Mouse (Mus musculus): ENCODE measurements at regions not wholly inside any gene's neighbourhood (a gene's known extent, or its start where the extent isn't known, plus 50 kb on each side); places are given as distances from the start of the nearest gene placed in this dataset.

DNA sequence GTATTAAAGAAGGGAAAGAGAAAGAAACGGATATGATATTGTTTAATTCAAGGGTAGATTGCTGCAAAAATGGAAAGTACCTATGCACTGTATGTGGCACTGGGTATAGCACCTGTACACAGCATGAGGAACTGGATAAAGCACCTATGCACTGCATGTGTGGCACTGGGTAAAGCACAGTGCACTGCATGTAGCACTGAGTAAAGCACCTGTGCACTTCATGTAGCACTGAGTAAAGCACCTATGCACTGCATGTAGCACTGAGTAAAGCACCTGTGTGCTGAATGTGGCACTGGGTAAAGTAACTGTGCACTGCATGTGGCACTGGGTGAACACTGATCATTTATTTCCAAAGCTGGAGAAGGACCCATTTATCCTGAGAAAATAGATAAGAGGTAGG is 280.2 kb upstream of the Fam49a start:
- in situ Hi-C loops (cut with MboI; ENCODE audit: low pct_ligation_motif_present, low pct_unique_long_range_greater_than_20kb, low sequenced_read_pairs): no loop called here

DNA sequence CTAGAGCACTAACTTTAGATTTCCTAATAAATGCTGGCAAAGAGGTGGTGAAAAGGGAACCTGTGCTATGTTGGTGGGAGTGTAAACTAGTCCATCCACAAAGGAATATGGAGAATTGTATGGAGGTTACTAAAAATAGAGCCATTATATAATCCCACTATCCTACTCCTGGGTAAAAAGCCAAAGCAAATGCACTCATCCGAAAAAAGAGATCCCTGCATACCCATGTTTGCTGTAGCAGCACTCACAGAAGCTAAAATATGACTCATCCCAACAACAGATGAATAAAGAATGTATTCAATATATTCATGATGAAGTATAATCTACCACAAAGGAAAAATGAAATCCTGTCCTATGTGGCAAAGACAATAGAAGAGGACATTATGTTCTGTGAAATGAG is 268.4 kb upstream of the Fam49a start:
- H3K27ac ChIP-seq (ENCODE audit: insufficient read depth, low read depth): no peak overlapping the region
- no peaks in the 10 kb centered on the region for H3K4me1 ChIP-seq (ENCODE audit: control insufficient read depth in 1 of 2, insufficient read depth in 2 of 2)
- TF ChIP-seq HCFC1 (IDR thresholded peaks at IDR 0.05; ENCODE audit: low read depth, low read length): no peak
- no peak for TF ChIP-seq ZC3H11A (IDR thresholded peaks at IDR 0.05; ENCODE audit: low read depth, low read length)
- no peak for TF ChIP-seq PAX5 (IDR thresholded peaks at IDR 0.05; ENCODE audit: low read length)
- TF ChIP-seq RCOR1 (conservative IDR thresholded peaks at IDR 0.05; ENCODE audit: low read depth, low read length): no peak
- no peak for TF ChIP-seq JUND (conservative IDR thresholded peaks at IDR 0.05; ENCODE audit: low read depth, low read length)
- TF ChIP-seq MEF2A (IDR thresholded peaks at IDR 0.05; ENCODE audit: borderline replicate concordance, low read depth, low read length): no peak
- TF ChIP-seq ETS1 (conservative IDR thresholded peaks at IDR 0.05; ENCODE audit: low read depth, low read length): no peak
- no peak for TF ChIP-seq TBP (conservative IDR thresholded peaks at IDR 0.05; ENCODE audit: low read depth, low read length)
- TF ChIP-seq TCF12 (IDR thresholded peaks at IDR 0.05; ENCODE audit: low read depth, low read length): no peak
- TF ChIP-seq CHD2 (IDR thresholded peaks at IDR 0.05; ENCODE audit: low read length): no peak
- no peak for TF ChIP-seq ELF1 (IDR thresholded peaks at IDR 0.05; ENCODE audit: low read depth, low read length)
- no peak for TF ChIP-seq EP300 (IDR thresholded peaks at IDR 0.05; ENCODE audit: low read length)
- no peak for TF ChIP-seq NELFE (IDR thresholded peaks at IDR 0.05; ENCODE audit: low read depth, low read length)
- TF ChIP-seq MAFK (IDR thresholded peaks at IDR 0.05; ENCODE audit: insufficient replicate concordance, low read length): no peak
- TF ChIP-seq NRF1 (IDR thresholded peaks at IDR 0.05; ENCODE audit: low read depth, low read length): no peak
- no peak for TF ChIP-seq KAT2A (IDR thresholded peaks at IDR 0.05; ENCODE audit: insufficient replicate concordance, low read length)
- no peak for TF ChIP-seq ZKSCAN1 (IDR thresholded peaks at IDR 0.05; ENCODE audit: borderline replicate concordance, low read depth, low read length)
- no peak for TF ChIP-seq SIN3A (IDR thresholded peaks at IDR 0.05; ENCODE audit: low read length)
- no peak for TF ChIP-seq SMC3 (IDR thresholded peaks at IDR 0.05; ENCODE audit: low read depth, low read length)
- no peak overlapping the region for H3K4me3 ChIP-seq (replicated peaks in 1 of 3; ENCODE audit: low read depth in 2 of 3, low read length in 2 of 3, poor library complexity in 1 of 3)
- H3K9me3 ChIP-seq (replicated peaks; ENCODE audit: low read length): no peaks in the 10 kb centered on the region
- H3K79me2 ChIP-seq (replicated peaks; ENCODE audit: control insufficient read depth, extremely low read depth, insufficient read depth, poor library complexity, severe bottlenecking): no peaks in the 10 kb centered on the region
- H3K27me3 ChIP-seq (replicated peaks): no peaks in the 10 kb centered on the region
- dilution Hi-C loops (cut with MboI; ENCODE audit: extremely low pct_ligation_motif_present, extremely low pct_unique_long_range_greater_than_20kb, low sequenced_read_pairs): no loop called here
- DNase-seq (ENCODE audit: extremely low read depth): no peak
- H3K4me2 ChIP-seq (ENCODE audit: insufficient read depth, low read depth, poor library complexity, severe bottlenecking): no peak overlapping the region
- H3K36me3 ChIP-seq (replicated peaks in 1 of 2; ENCODE audit: control insufficient read depth in 1 of 2, insufficient read depth in 1 of 2, low read length in 1 of 2): no peaks in the 10 kb centered on the region
- in situ Hi-C loops (cut with MboI; ENCODE audit: low pct_ligation_motif_present, low pct_unique_long_range_greater_than_20kb, low sequenced_read_pairs): no loop called here
- H3K9ac ChIP-seq (ENCODE audit: insufficient read depth, low read depth): no peak overlapping the region

More for the DNA sequence above, 280.2 kb upstream of the Fam49a start:
- dilution Hi-C loops (cut with MboI; ENCODE audit: extremely low pct_ligation_motif_present, extremely low pct_unique_long_range_greater_than_20kb, low sequenced_read_pairs): no loop called here
- no peak overlapping the region for H3K4me2 ChIP-seq (ENCODE audit: insufficient read depth, low read depth, poor library complexity, severe bottlenecking)
- H3K9ac ChIP-seq (ENCODE audit: insufficient read depth, low read depth): no peak overlapping the region
- no peaks in the 10 kb centered on the region for H3K9me3 ChIP-seq (replicated peaks; ENCODE audit: low read length)
- H3K27me3 ChIP-seq (replicated peaks): no peaks in the 10 kb centered on the region
- DNase-seq (ENCODE audit: extremely low read depth): no peak
- no peak overlapping the region for H3K27ac ChIP-seq (ENCODE audit: insufficient read depth, low read depth)
- H3K4me3 ChIP-seq (replicated peaks in 1 of 3; ENCODE audit: low read depth in 2 of 3, low read length in 2 of 3, poor library complexity in 1 of 3): no peak overlapping the region
- no peaks in the 10 kb centered on the region for H3K36me3 ChIP-seq (replicated peaks in 1 of 2; ENCODE audit: control insufficient read depth in 1 of 2, insufficient read depth in 1 of 2, low read length in 1 of 2)
- no peaks in the 10 kb centered on the region for H3K4me1 ChIP-seq (ENCODE audit: control insufficient read depth in 1 of 2, insufficient read depth in 2 of 2)
- no peaks in the 10 kb centered on the region for H3K79me2 ChIP-seq (replicated peaks; ENCODE audit: control insufficient read depth, extremely low read depth, insufficient read depth, poor library complexity, severe bottlenecking)
- TF ChIP-seq BHLHE40 (IDR thresholded peaks at IDR 0.05; ENCODE audit: low read depth, low read length): no peak
- TF ChIP-seq ZNF384 (IDR thresholded peaks at IDR 0.05; ENCODE audit: low read depth, low read length): no peak
- no peak for TF ChIP-seq HCFC1 (IDR thresholded peaks at IDR 0.05; ENCODE audit: low read depth, low read length)
- TF ChIP-seq MAX (IDR thresholded peaks at IDR 0.05; ENCODE audit: low read length): no peak
- TF ChIP-seq SIN3A (IDR thresholded peaks at IDR 0.05; ENCODE audit: low read length): no peak
- TF ChIP-seq ZMIZ1 (IDR thresholded peaks at IDR 0.05; ENCODE audit: low read depth, low read length): no peak
- no peak for TF ChIP-seq POLR2A (IDR thresholded peaks at IDR 0.05; ENCODE audit: low read depth, low read length)
- TF ChIP-seq JUN (IDR thresholded peaks at IDR 0.05; ENCODE audit: insufficient read depth, low read depth, low read length): no peak
- TF ChIP-seq UBTF (IDR thresholded peaks at IDR 0.05; ENCODE audit: low read depth, low read length): no peak
- no peak for TF ChIP-seq ZC3H11A (IDR thresholded peaks at IDR 0.05; ENCODE audit: low read depth, low read length)
- no peak for TF ChIP-seq EP300 (IDR thresholded peaks at IDR 0.05; ENCODE audit: low read length)
- no peak for TF ChIP-seq RAD21 (IDR thresholded peaks at IDR 0.05; ENCODE audit: low read depth, low read length)
- TF ChIP-seq KAT2A (IDR thresholded peaks at IDR 0.05; ENCODE audit: insufficient replicate concordance, low read length): no peak
- no peak for TF ChIP-seq PAX5 (IDR thresholded peaks at IDR 0.05; ENCODE audit: low read length)
- TF ChIP-seq MAFK (IDR thresholded peaks at IDR 0.05; ENCODE audit: insufficient replicate concordance, low read length): no peak
- TF ChIP-seq JUND (conservative IDR thresholded peaks at IDR 0.05; ENCODE audit: low read depth, low read length): no peak
